Mouse (Mus musculus): ENCODE results near the gene Ccnd1.
"Not testable (repeated sequence)": the region's sequence is repeated elsewhere in the genome, so short reads cannot be mapped to it uniquely, and the experiment has no call there.

Ccnd1 gene

GRCm38 (mm10) chr7:144907793-144908192 lies 31.9 kb downstream of the Ccnd1 start:
- DNase-seq (ENCODE audit: low spot score in 2 of 2): no peak

GRCm38 (mm10) chr7:144906708-144907397 lies 32.9 kb downstream of the Ccnd1 start:
- DNase-seq (ENCODE audit: low spot score in 2 of 2): peak in 1 of 2 experiments; percentile 39

- not testable (repeated sequence) for DNase-seq (ENCODE audit: low spot score in 2 of 2)
Measured at GRCm38 (mm10) chr7:144905514-144905913, 34.2 kb downstream of the Ccnd1 start.

GRCm38 (mm10) chr7:144898506-144898905 lies 41.2 kb downstream of the Ccnd1 start:
- no peak for DNase-seq (ENCODE audit: low spot score in 2 of 2)

- no peak for DNase-seq (ENCODE audit: low spot score in 2 of 2)
Measured at GRCm38 (mm10) chr7:144896294-144897218, 43.2 kb downstream of the Ccnd1 start, which contains the start of gene Fgf15. TSS of gene Fgf15 (plus strand) at chr7:144896531.

GRCm38 (mm10) chr7:144895305-144896111 lies 44.2 kb downstream of the Ccnd1 start:
- peak; percentile 49 to 67 for DNase-seq (ENCODE audit: low spot score in 2 of 2)

GRCm38 (mm10) chr7:144894706-144895105 lies 45.0 kb downstream of the Ccnd1 start:
- no peak for DNase-seq (ENCODE audit: low spot score in 2 of 2)

- DNase-seq (ENCODE audit: low spot score in 2 of 2): peak in 1 of 2 experiments; percentile 13
Measured at GRCm38 (mm10) chr7:144894191-144894590, 45.5 kb downstream of the Ccnd1 start.

GRCm38 (mm10) chr7:144892322-144892721 lies 47.4 kb downstream of the Ccnd1 start:
- no peak for DNase-seq (ENCODE audit: low spot score in 2 of 2)

- no peak for DNase-seq (ENCODE audit: low spot score in 2 of 2)
Measured at GRCm38 (mm10) chr7:144891863-144892262, 47.9 kb downstream of the Ccnd1 start.

GRCm38 (mm10) chr7:144890661-144891060 lies 49.1 kb downstream of the Ccnd1 start:
- not testable (repeated sequence) for DNase-seq (ENCODE audit: low spot score in 2 of 2)

- no peak for DNase-seq (ENCODE audit: low spot score in 2 of 2)
Measured at GRCm38 (mm10) chr7:144888564-144889299, 51.0 kb downstream of the Ccnd1 start.

- no peak for DNase-seq (ENCODE audit: low spot score in 2 of 2)
Measured at GRCm38 (mm10) chr7:144887672-144888071, 52.1 kb downstream of the Ccnd1 start.

GRCm38 (mm10) chr7:144883106-144883505 lies 56.6 kb downstream of the Ccnd1 start:
- no peak for DNase-seq (ENCODE audit: low spot score in 2 of 2)

All from urinary bladder, postnatal 36 days (tissue).